Mouse (Mus musculus): ENCODE results near the gene A830031A19Rik.

- no peak for TF ChIP-seq POLR2A (IDR thresholded peaks at IDR 0.05; ENCODE audit: low read depth, low read length)
- no peak for TF ChIP-seq CTCF (IDR thresholded peaks at IDR 0.05; ENCODE audit: extremely low read depth, insufficient read depth, insufficient read length, insufficient replicate concordance)
These were observed 19.2 kb upstream of the A830031A19Rik start for GRCm38 (mm10) chr11:24094086-24094487.
